Mouse (Mus musculus): ENCODE measurements around the gene Tril. TPM values are rescaled to one million over a fixed set of nuclear protein-coding genes. Genes with fewer than 3 reads are reported as not detected.

The Tril gene
- polyA plus RNA-seq, 1 experiment from 2014 or later: 23.9 TPM

DNA sequence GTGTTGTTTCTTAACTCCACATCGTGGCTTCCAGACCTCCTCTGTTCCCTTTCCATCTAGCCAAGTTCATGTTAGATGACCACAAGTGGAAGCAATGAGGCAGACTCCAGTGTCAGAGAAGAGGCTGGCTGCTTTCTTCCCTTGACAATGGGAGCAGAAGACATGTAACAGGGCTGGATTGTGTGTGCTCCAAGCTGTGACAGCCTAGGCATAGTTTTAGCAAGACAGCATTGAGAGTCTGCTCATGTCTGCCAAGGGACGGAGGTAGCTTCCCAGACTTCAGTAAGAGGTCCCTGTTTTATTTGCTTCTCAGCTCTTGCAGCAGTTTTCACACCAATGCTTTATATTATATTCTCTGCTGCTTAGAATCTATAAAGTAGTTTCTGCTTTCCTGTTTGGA lies 33.6 kb upstream of the Tril start:
- Histone ChIP-seq H3K4me2 (replicated peaks; ENCODE audit: low read depth, low read length) (no peak overlapping the region), H3K4me1 (ENCODE audit: insufficient read depth, low read depth, low read length) (no peaks in the 10 kb centered on the region), H3K9me3 (ENCODE audit: low read length) (no peaks in the 10 kb centered on the region), H3K4me3 (ENCODE audit: low read depth, low read length) (no peak overlapping the region), H3K27me3 (replicated peaks; ENCODE audit: insufficient read depth, low read length) (no peaks in the 10 kb centered on the region), H3K27ac (ENCODE audit: low read length) (no peak overlapping the region), H3K9ac (replicated peaks; ENCODE audit: low read depth) (no peak overlapping the region), H3K36me3 (ENCODE audit: insufficient read depth, low read length) (no peaks in the 10 kb centered on the region)
- WGBS: 52% methylated on average over 2 of the region's 2 CpGs
- TF ChIP-seq CTCF (IDR thresholded peaks at IDR 0.05) (no peak), EP300 (IDR thresholded peaks at IDR 0.05) (no peak)
- DNase-seq (ENCODE audit: low spot score) (no peak), ATAC-seq (no peak)

- no peak overlapping the region for H3K4me3 ChIP-seq (ENCODE audit: low read depth, low read length)
- WGBS: 50% methylated on average over 3 of the region's 3 CpGs
- no peak overlapping the region for H3K4me2 ChIP-seq (replicated peaks; ENCODE audit: low read depth, low read length)
- H3K27me3 ChIP-seq (replicated peaks; ENCODE audit: insufficient read depth, low read length): no peaks in the 10 kb centered on the region
- H3K36me3 ChIP-seq (ENCODE audit: insufficient read depth, low read length): no peaks in the 10 kb centered on the region
- no peak for TF ChIP-seq EP300 (IDR thresholded peaks at IDR 0.05)
- no peak for TF ChIP-seq CTCF (IDR thresholded peaks at IDR 0.05)
- H3K27ac ChIP-seq (ENCODE audit: low read length): no peak overlapping the region
- no peak overlapping the region for H3K9ac ChIP-seq (replicated peaks; ENCODE audit: low read depth)
- DNase-seq (ENCODE audit: low spot score): peak; percentile 15
- H3K4me1 ChIP-seq (ENCODE audit: insufficient read depth, low read depth, low read length): no peaks in the 10 kb centered on the region
- H3K9me3 ChIP-seq (ENCODE audit: low read length): no peaks in the 10 kb centered on the region
- ATAC-seq: no peak
Observed at GRCm38 (mm10) chr6:53853546-53853945, 32.9 kb upstream of the Tril start.

GRCm38 (mm10) chr6:53844626-53845025 lies 24.0 kb upstream of the Tril start:
- no peak overlapping the region for H3K4me2 ChIP-seq (replicated peaks; ENCODE audit: low read depth, low read length)
- H3K4me1 ChIP-seq (ENCODE audit: insufficient read depth, low read depth, low read length): no peaks in the 10 kb centered on the region
- 94% methylated on average over 17 of the region's 17 CpGs for WGBS
- ATAC-seq (no peak), DNase-seq (ENCODE audit: low spot score) (no peak)
- TF ChIP-seq CTCF (IDR thresholded peaks at IDR 0.05) (no peak), EP300 (IDR thresholded peaks at IDR 0.05) (no peak)
- no peak overlapping the region for H3K9ac ChIP-seq (replicated peaks; ENCODE audit: low read depth)
- H3K27me3 ChIP-seq (replicated peaks; ENCODE audit: insufficient read depth, low read length): no peaks in the 10 kb centered on the region
- no peak overlapping the region for H3K4me3 ChIP-seq (ENCODE audit: low read depth, low read length)
- H3K36me3 ChIP-seq (ENCODE audit: insufficient read depth, low read length): no peaks in the 10 kb centered on the region
- H3K27ac ChIP-seq (ENCODE audit: low read length): no peak overlapping the region
- H3K9me3 ChIP-seq (ENCODE audit: low read length): no peaks in the 10 kb centered on the region

DNA sequence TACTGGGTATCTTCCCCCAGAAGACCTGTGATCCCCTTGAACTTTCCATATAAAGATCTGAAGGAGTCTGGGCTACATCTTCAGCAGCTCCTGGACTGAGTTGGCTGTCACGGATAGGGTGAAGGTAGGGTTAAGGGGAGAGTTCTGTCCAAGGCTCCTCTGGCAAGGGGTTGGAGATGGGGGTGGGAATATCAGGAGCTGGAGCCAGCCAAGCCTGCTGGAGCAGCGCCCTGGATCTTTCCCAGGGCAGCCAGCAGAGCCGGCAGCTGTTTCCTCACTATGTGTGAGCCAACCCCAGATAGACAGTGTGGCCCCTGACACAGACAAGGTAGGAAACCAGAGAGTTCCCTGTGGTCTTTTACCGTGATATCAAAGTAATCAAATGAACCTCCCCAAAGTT lies 4.6 kb upstream of the Tril start:
- Histone ChIP-seq H3K4me2 (replicated peaks; ENCODE audit: low read depth, low read length) (no peak overlapping the region), H3K27ac (ENCODE audit: low read length) (no peak overlapping the region), H3K4me3 (ENCODE audit: low read depth, low read length) (no peak overlapping the region), H3K27me3 (replicated peaks; ENCODE audit: insufficient read depth, low read length) (peaks cover 4% of the 10 kb centered on the region; the same call in 1 of the 2 replicates), H3K9ac (replicated peaks; ENCODE audit: low read depth) (no peak overlapping the region), H3K9me3 (ENCODE audit: low read length) (no peaks in the 10 kb centered on the region), H3K4me1 (ENCODE audit: insufficient read depth, low read depth, low read length) (0 out of 2 replicates have a peak, but pooled peaks cover 5% of the 10 kb centered on the region), H3K36me3 (ENCODE audit: insufficient read depth, low read length) (no peaks in the 10 kb centered on the region)
- ATAC-seq: no peak; the same call in 1 of the 2 replicates
- WGBS: 34% methylated on average over 4 of the region's 4 CpGs
- DNase-seq (ENCODE audit: low spot score): peak; percentile 28
- TF ChIP-seq CTCF (IDR thresholded peaks at IDR 0.05) (no peak), EP300 (IDR thresholded peaks at IDR 0.05) (no peak)

DNA sequence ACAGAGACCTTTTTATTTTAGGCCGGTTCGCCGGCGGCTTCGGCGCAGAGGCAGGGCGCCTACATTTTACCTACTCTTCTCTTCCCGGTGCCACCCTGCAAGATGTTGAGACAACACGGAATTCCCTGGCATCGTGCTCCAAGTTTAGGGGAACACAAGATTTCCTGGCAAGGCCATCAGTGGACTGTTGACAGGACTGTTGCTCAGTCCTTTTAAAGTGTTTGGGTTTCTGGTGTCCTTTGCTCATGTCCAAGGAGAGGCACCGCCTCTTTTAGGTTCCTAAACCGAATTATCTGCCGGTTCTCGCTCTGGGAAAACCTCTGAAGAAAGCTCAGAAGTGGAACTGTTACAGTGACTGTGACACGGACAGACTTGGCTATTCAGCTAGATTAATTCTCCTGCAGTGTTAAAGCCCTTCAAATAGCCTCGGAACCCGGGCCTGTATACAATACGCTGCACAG lies 441 bp upstream of the Tril start:
- Histone ChIP-seq H3K27me3 (replicated peaks; ENCODE audit: insufficient read depth, low read length) (peaks cover 31% of the 10 kb centered on the region), H3K4me1 (ENCODE audit: insufficient read depth, low read depth, low read length) (peaks cover 22% of the 10 kb centered on the region), H3K9me3 (ENCODE audit: low read length) (no peaks in the 10 kb centered on the region), H3K36me3 (ENCODE audit: insufficient read depth, low read length) (no peaks in the 10 kb centered on the region), H3K27ac (ENCODE audit: low read length) (peak overlapping the region; percentile 88), H3K4me2 (replicated peaks; ENCODE audit: low read depth, low read length) (peak overlapping the region; percentile 82), H3K9ac (replicated peaks; ENCODE audit: low read depth) (peak overlapping the region; percentile 51; the same call in 1 of the 2 replicates), H3K4me3 (ENCODE audit: low read depth, low read length) (peak overlapping the region; percentile 55)
- no peak for TF ChIP-seq EP300 (IDR thresholded peaks at IDR 0.05)
- no peak for TF ChIP-seq CTCF (IDR thresholded peaks at IDR 0.05)
- ATAC-seq (peak; percentile 33), DNase-seq (ENCODE audit: low spot score) (peak; percentile 69)
- 2% methylated on average over 18 of the region's 18 CpGs for WGBS

DNA sequence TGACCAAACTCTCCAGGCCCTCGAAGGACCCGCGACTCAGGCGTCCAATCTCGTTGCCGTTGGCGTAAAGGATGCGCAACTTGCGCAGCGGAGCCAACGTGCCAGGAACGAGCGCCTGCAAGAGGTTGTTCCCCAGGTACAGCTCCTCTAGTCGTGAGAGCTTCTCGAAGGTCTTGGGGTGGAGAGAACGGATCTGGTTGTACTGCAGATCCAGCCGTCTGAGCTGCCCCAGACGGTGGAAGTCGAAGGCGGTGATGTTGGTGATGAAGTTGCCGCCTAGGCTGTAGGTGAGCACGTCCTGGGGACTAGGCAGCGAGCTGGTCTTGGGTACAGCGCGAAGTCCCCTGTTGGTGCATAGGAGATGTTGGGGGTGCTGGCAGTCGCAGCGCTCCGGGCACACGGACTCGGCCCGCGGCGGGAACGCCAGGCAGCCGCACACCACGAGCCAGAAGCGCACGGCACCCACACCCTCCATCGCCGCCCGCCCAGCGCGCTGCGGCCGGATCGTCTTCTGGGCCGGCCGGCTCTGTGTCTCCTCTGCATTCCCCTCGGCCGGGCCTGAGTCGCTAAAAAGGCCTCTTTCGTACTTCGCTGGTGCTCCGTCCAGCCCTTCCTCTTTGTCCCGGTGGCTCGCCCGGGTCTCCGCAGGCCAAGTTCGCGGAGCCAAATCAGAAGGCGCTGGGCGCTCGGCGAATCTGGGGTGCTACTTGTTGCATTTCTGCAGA lies 707 bp downstream of the Tril start:
- peaks cover 31% of the 10 kb centered on the region for H3K27me3 ChIP-seq (replicated peaks; ENCODE audit: insufficient read depth, low read length)
- ATAC-seq: peak; percentile 22
- no peaks in the 10 kb centered on the region for H3K36me3 ChIP-seq (ENCODE audit: insufficient read depth, low read length)
- 1% methylated on average over 59 of the region's 64 CpGs for WGBS
- H3K4me1 ChIP-seq (ENCODE audit: insufficient read depth, low read depth, low read length): peaks cover 20% of the 10 kb centered on the region
- peak overlapping the region; percentile 51 for H3K9ac ChIP-seq (replicated peaks; ENCODE audit: low read depth)
- TF ChIP-seq EP300 (IDR thresholded peaks at IDR 0.05) (no peak), CTCF (IDR thresholded peaks at IDR 0.05) (no peak)
- H3K27ac ChIP-seq (ENCODE audit: low read length): peak overlapping the region; percentile 88
- H3K4me2 ChIP-seq (replicated peaks; ENCODE audit: low read depth, low read length): peak overlapping the region; percentile 82
- H3K4me3 ChIP-seq (ENCODE audit: low read depth, low read length): peak overlapping the region; percentile 55
- H3K9me3 ChIP-seq (ENCODE audit: low read length): no peaks in the 10 kb centered on the region
- DNase-seq (ENCODE audit: low spot score): peak; percentile 31
